Mouse (Mus musculus) adrenal gland, adult 18-20 months (tissue): ENCODE data around the gene Gucy1b1. TPM values are rescaled to one million over a fixed set of nuclear protein-coding genes. Genes with fewer than 3 reads are reported as not detected.

Source experiments
- DNase-seq, 2 experiments: peaks; one replicate each; pipeline ENCODE4 v3.0.0; 2021 to 2022; ENCODE audit warnings: low spot score in 2 of 2
- microRNA-seq, 2 experiments: library from miRNA; unstranded; fragments of <30 nt; microRNA quantifications; one replicate each; pipeline ENCODE4 v1.2.0; 2021; ENCODE audit warnings: borderline number of aligned reads in 2 of 2
- total RNA-seq, 2 experiments: library from RNA; stranded (reverse); gene quantifications; 1 replicate in 1 of 2; 2 replicates in 1 of 2; pipeline ENCODE4 v1.2.3; 2021

Gene Gucy1b1
- total RNA-seq, 2 experiments from 2014 or later: 7.1 to 8.3 TPM

DNA sequence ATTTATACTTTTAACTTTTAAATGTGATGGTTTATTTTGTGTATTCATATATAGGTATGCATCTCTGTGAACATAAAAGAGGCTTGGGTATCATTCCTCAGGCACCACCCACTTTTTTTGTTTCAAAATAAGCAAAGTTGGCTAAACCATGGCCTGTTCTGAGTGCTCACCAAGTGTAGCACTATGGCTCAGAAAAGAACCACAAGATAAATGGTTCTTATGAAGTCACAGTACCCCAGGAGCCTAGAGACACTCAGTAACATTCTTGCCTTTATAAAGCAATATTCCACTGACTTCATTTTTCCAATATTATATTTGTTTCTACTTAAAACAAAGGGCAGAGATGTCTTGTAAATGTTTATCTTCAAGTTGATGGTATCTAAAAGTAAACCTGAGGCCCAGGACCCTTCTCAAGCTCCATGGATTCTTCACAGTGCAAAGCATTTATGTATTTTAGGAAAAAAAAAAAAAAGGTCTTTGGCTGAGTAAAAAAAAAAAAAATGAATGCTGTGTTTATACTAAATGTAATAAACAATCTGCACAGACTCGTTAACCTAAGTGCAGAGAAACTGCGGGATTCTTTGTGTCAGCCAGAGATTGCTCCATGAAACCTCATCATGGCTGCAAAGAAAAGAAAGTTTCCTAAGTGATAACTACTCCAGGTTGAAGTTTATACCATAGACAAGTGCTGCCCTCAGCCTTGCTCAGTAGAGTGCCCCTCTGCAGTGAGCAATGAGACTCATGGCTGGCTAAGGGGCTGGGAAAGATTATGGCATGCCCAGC, 38.0 kb downstream of the Gucy1b1 start:
- no peak for DNase-seq

DNA sequence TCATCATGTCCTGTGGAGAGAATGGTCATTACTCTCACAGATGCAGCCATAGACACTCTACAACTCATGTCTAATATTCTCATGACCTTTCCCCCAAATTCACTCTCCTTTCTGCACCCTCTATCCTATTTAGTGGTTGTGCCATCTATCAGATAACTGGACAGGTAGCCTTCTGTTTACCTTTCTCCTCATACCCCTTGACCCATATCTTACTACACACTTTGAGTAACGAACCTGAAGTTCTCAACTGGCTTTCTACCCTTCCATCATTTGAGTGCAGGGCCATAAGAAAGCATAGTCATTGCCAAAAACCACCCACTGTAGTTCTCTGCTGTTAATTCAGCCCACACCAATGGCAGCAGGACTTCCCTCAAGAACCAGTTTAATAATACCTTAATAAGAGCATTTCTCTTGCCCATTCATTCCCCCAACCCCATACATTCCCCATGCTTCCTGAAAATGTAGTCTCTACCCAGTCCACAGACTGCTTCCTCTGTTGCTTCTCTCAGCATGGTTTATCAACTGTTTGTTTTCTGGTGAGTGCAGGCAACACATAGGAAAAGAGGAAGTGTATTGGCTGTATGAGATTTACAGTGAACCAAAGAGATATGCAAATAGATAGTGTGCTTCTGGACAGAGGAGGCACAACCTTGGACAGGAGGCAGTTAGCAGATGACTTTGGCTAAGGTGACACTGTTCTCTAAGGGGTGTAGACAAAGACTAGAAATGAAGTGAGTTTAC, 44.3 kb downstream of the Gucy1b1 start:
- DNase-seq: no peak

DNA sequence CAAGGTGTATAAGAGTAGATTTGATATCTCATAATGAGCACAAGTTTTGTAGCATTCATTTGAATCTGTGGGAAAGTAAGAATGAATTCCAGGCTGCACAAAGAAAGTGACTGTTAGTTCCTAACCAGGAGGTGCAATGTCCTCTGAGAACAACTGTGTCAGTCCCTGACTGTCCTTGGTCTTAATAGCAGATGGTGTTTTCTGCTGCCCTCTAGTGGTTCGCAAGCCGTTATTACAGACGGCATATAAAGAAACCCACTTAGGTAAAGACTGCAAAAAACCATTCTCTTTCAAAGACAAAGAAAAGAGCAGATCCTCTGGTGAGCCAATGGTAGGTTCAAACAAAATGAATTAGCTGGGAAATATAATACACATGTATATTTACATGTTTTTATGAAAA, 45.3 kb downstream of the Gucy1b1 start:
- peak in 1 of 2 experiments; percentile 27 for DNase-seq

DNA sequence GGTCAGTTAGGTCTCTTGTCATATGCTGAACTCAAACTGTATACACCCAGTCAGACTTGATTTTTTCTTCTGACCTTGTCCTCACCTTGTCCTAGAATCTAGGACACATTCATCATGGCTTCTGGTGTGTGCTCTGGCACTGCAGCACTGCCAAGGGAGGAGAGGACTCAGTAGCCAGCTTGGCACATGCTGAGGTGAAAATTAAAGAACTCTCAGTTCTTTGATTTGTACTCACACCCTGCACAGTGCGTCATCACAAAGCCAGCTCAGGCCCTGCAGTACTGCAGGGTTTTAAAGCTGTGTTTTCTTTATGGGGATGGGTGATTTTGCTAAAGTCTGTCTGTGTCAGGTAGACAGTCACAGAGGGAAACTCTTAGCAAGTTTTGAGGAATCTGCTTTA, 47.2 kb downstream of the Gucy1b1 start:
- no peak for DNase-seq

DNA sequence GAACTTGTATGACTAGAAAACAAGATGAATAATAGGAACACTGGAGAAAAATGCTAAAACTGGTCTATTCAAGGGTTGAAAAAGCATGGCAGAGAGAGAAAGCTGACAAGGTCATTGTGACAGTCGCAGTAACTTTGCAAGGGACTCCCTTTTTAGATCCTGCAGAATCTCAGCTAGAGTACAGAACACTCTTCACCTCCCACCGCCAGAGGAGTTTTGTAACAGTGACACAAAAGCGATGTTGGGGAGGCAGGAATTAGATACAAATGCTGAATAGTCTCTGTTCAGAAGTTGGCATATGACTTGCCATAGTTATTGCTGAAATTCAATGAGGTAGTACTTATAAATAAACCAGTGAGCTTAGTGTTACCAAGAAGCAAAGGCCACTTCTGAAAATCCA, 51.4 kb downstream of the Gucy1b1 start:
- no peak for DNase-seq

DNA sequence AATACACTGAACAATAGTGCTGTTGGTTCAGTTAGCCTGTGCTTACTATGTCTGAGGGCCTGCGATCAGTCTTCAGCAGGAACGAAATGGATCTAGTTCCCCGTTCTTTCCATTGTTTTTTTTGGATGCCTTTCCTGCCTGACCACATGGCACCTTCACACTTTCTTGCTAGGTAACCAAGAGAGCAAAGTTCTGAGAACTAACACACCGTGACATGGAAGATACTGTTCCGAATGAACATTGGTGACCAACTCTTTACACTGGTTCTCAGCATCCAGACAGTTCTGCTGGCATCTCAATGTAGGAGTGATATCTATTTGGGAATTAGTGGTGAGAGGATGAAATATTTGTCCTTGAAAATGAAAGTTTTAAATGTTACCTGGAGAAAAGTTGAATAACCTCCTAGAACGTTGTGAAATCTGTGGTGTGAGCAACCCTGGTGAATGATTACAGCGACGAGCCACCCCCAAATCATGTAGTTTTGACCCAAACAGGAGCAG, 52.0 kb downstream of the Gucy1b1 start:
- DNase-seq: no peak

DNA sequence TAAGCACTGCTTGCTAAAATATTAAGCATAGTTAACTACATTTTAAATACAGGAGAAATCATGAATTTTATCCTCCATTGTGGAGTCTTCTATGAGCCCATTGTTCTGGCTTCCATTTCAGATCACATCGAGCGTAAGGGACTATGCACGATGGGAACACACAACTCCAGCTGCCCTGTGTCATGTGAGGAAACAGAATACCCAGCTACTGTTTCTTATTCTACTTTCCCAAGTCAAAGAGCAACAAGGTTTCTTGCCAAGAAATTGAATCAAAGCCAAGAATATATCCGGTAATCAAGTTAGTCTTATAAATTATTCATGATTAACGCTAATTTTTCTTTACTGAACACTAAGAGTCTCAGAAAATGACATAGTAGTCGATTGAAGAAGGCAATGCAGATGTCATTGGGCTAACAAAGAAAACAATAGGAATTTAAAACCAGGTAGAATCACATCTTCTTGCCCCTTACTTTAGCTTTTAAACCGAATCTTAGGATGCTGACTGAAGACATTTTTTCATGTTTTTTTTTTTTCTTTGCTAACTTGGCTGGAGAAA, 60.3 kb downstream of the Gucy1b1 start:
- no peak for DNase-seq

DNA sequence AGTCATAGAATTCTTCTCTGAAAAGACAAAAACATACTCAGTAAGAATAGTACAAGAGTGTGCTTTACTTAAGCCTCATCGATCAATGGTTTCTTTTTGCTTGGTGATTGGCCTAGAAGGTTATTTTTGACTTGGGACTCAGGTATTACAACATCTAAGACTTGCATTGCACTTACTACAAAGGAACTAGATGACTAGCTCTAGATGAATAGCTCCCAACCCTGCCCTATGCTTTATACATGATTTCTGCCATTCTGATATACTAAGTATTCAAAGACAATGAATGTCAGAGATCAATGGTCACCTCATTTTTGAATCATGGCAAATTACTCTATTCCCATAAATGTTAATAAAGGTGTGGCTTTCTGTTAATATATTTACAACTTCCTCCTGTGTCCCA, 67.5 kb downstream of the Gucy1b1 start:
- no peak for DNase-seq

DNA sequence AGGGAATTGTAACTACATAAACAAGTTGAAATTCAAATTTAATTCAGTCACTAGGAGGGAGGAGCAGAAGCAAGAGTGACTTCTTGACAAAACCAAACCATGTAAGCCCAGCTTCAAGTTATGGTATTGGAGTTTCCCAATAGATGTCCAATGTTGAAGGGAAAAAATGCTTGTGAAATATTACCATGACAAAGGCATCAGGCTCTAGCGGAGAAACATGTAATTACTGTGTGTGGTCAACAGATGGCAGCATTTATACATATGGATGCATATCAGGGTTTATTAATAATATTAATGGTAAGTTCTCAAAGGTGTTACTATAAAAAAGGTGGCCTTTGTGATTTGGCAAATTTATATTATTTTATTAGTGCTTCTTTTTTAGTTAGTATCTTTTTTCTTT, 78.5 kb downstream of the Gucy1b1 start:
- DNase-seq: no peak

DNA sequence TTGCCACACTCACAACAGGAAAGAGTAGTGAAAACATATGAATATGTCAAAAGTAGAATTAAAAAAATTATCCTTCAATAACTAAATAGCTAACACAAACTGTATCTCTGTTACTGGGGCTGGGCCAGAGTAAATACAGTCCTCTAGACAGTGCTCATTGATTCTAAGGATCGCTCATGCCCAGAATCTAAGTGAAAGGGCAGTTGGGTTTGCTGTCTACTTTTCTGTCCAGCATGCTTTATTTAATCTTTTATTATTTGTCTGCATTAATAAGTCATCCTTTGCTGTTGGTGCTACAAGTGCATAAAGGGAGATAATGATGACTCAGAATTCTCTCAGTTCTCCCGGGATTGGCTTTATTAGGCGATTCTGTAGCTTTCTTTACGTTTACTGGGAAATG, 79.1 kb downstream of the Gucy1b1 start:
- DNase-seq: no peak

DNA sequence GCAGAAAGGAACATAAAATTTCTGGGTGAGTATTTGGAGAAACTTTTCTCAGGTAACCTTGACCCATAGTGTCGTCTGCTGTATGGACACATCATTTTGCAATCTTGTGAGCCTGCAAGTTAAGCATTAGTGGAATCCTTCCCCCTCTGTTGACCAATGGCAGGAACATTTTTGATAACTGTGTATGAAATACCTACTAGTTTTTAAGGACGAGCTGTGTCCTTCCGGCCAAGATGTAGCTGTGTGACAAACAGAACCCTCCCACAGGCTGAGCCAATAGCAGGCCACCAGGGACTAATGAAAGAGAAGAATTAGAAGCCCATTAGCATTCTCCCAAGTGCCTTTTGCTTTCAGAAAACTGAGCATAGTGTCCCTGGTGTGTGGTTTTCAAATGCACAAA, 84.0 kb downstream of the Gucy1b1 start:
- DNase-seq: no peak

DNA sequence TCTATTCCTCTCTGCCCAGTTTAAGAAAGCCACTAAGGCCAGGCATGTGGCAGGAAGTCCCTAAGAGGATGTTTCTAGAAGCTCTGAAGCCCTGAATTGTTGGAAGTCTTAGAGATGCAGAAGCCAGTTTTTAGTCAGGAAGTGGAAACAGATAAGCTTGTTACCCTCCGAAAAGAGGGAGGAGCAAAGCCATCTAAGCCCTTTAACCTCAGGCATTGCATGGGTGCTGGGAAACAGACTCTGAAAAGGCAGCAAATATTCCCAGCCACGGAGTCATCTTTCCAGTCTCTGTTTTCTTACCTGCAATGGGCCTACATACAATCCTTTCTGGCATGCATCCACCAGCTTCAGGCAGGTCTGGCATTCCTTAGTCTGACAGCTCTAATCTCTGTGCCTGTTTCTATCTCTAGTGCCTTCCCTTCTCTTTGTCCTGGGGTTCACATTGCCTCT, 84.8 kb downstream of the Gucy1b1 start:
- no peak for DNase-seq

DNA sequence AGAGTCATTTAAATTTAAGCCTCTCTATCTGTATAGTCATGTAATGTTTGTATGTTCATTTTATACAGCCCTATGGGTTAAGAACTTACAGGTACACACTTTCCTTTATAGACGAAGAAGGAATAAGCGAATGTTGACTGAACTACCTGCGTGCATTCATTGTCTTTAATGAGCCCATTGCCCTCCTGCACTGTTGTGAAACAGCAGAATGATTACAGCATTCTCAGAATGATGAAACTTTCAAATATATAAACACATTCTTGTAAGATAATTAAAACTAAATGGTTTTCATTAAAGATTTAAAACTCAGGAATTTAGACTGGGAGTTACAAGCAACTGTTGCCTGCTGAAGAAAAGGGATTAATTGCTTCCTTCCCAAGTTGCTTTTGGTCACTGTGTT, 86.9 kb downstream of the Gucy1b1 start:
- no peak for DNase-seq

DNA sequence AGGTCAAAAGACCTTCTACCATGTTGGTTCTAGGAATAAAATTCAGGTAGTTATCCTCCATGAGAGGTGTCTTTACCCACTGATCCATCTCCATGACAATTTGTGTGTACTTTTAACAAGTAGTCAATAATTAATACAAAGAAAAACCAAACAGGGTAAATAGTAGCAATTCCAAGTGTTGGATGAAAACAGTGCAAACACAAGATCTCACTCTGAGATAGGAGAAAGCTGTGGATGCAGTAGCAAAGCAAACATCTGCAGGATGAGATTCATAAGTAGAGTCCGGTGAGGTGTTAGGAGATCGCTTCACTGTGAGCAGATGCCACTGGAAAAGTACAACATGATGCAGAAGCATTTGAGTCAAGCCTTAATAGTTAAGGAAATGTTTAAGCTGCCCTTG, 88.4 kb downstream of the Gucy1b1 start:
- no peak for DNase-seq

DNA sequence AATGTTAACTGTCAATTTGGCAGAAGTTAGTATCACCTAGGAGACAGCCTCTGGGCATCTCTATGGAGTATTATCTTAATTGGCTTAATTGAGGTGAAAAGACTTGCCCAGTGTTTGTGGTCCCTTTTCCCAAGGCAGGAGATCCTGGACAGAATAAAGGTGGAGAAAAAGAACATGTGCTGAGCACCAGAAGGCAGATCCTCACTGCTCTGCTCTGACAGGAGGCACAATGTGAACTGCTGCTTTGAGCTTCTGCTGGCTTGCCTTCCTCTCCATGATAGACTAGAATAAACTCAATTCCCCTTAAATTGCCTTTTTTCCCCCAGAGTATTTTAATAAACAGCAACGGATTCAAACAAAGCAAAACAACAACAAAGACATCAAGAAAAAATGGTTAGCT, 89.4 kb downstream of the Gucy1b1 start:
- DNase-seq: no peak

DNA sequence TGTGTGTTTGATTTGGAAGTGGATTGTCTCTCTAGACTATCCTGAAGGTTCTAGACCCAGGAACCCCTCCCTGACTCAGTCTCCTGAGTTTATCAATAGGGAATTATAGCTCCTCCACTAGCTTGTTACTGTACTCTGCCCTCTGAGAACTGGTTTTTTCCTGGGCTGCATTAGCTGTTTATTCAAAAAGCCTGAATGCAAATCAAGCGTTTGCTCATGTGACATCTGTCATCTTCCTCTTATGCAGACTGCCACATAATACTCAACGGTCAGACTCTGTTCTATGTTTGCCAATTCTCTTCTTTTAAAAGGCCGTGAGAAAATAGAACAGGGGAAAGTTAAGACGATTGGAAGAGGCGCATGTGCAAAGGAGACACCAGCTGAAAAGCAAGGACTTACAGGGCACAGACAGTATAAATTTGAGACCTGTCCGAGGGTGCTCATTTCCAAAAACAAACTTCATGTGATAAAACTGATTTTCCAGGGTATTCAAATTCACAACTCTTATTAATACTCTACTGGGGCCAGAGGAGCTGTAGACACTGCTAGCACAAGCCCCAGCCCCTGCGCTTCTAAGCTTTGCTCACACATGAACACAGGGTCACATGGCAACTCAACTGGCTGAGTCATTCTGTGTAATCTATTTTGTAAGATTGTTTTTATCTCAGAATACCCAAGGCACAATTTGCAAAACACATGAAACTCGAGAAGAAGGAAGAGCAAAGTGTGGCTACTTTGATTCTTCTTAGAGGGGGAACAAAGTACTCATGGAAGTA, 91.2 kb downstream of the Gucy1b1 start:
- peak in 1 of 2 experiments; percentile 13 for DNase-seq

Small RNAs within 50 kb of the gene (microRNA-seq; reads per million reads assigned to microRNA genes)
- 0 to 0.61 reads per million in 2 experiments for gene Mir7010

Other genes with a start within 250 kb of the Gucy1b1 start
- 10 to 100 TPM; 28.7 to 67.3 TPM for gene Ctso, start 142.1 kb downstream of the Gucy1b1 start, total RNA-seq
- 1 to 10 TPM in 1 of 2 experiments, under 1 TPM in 1; 0.10 to 3.5 TPM for gene Tdo2, start 98.5 kb downstream of the Gucy1b1 start, total RNA-seq
- not detected for gene Asic5, start 92.4 kb downstream of the Gucy1b1 start, total RNA-seq
- gene Gucy1a1, start 71.1 kb upstream of the Gucy1b1 start, total RNA-seq: 10 to 100 TPM; 24.1 to 24.7 TPM